Mouse (Mus musculus): ENCODE results near the gene Ssxa1. TPM values are rescaled to one million over a fixed set of nuclear protein-coding genes. Genes with fewer than 3 reads are reported as not detected.
A peak's percentile ranks its signal among the peaks of the same experiment; 100 is the strongest.
"Not testable (repeated sequence)": the region's sequence is repeated elsewhere in the genome, so short reads cannot be mapped to it uniquely, and the experiment has no call there.

Ssxa1 gene
- not detected in 2 replicates for polyA plus RNA-seq (2011; ENCODE audit: insufficient read depth, insufficient read length, low read depth, missing spikeins)

DNA sequence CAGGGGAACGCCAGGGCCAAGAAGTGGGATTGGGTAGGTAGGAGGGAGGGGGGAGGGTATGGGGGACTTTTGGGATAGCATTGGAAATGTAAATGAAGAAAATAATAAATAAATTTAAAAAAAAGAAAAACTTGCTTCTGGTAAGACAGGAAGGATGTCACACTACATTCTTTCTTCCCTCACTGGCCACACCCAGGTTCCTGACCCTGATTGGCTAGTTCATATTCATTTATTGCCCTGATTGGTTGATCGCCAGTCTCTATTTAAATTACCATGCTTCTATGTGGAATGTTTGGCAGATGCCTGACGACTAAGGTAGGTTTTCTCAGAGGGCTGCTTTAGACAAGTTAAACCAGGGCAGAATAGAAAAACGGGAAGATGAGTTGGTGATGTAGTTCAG, at the start of gene Ssxa1:
TSS of gene Ssxa1 (plus strand) at position 301 of the 400 bp plus-strand sequence.
- Histone ChIP-seq H3K27ac (ENCODE audit: insufficient read depth, low read length) (no peak within 1 kb of the TSS), H3K4me1 (ENCODE audit: control insufficient read depth, insufficient read depth, low read length) (no peaks in the 10 kb centered on the region), H3K4me3 (ENCODE audit: low read depth, low read length) (no peak within 1 kb of the TSS), H3K36me3 (ENCODE audit: control insufficient read depth, insufficient read depth, low read length, poor library complexity, severe bottlenecking) (no peaks in the 10 kb centered on the region), H3K9me3 (replicated peaks; ENCODE audit: control insufficient read depth, insufficient read depth, low read length, poor library complexity, severe bottlenecking) (no peaks in the 10 kb centered on the region), H3K9ac (ENCODE audit: low read depth, poor library complexity, severe bottlenecking) (no peak within 1 kb of the TSS), H3K27me3 (ENCODE audit: control insufficient read depth, insufficient read depth, low read length, poor library complexity, severe bottlenecking) (no peaks in the 10 kb centered on the region)
- TF ChIP-seq CTCF (IDR thresholded peaks at IDR 0.05; ENCODE audit: low read depth, low read length) (no peak), POLR2A (IDR thresholded peaks at IDR 0.05; ENCODE audit: insufficient read depth, low read length) (no peak), EP300 (IDR thresholded peaks at IDR 0.05; ENCODE audit: insufficient read depth, low read depth, low read length) (no peak)

DNA sequence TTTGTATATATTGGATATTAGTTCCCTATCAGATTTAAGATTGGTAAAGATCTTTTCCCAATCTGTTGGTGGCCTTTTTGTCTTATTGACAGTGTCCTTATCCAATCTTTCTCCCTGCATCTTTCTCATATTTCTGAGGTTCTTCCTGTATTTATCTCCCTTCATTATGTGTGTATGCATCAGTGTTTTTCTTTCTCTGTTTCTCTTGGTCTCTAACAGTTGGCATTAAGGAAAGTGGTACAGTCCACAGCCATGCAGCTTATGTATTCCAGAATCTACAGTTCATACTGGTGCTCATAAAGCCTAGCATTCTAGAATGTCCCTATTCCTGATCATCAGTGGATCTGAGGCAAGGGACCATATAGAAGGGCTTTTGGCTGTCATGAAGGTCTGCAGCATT, 47.5 kb upstream of the Ssxa1 start, which contains the start of gene Spaca5:
TSS of gene Spaca5 (plus strand) at position 301 of the 400 bp plus-strand sequence.
- Histone ChIP-seq H3K9ac (ENCODE audit: low read depth, poor library complexity, severe bottlenecking) (no peak within 1 kb of the TSS), H3K36me3 (ENCODE audit: control insufficient read depth, insufficient read depth, low read length, poor library complexity, severe bottlenecking) (no peaks in the 10 kb centered on the region), H3K27ac (ENCODE audit: insufficient read depth, low read length) (no peak within 1 kb of the TSS), H3K27me3 (ENCODE audit: control insufficient read depth, insufficient read depth, low read length, poor library complexity, severe bottlenecking) (no peaks in the 10 kb centered on the region), H3K9me3 (replicated peaks; ENCODE audit: control insufficient read depth, insufficient read depth, low read length, poor library complexity, severe bottlenecking) (no peaks in the 10 kb centered on the region), H3K4me1 (ENCODE audit: control insufficient read depth, insufficient read depth, low read length) (no peaks in the 10 kb centered on the region), H3K4me3 (ENCODE audit: low read depth, low read length) (no peak within 1 kb of the TSS)
- TF ChIP-seq EP300 (IDR thresholded peaks at IDR 0.05; ENCODE audit: insufficient read depth, low read depth, low read length) (no peak), POLR2A (IDR thresholded peaks at IDR 0.05; ENCODE audit: insufficient read depth, low read length) (no peak), CTCF (IDR thresholded peaks at IDR 0.05; ENCODE audit: low read depth, low read length) (no peak)

DNA sequence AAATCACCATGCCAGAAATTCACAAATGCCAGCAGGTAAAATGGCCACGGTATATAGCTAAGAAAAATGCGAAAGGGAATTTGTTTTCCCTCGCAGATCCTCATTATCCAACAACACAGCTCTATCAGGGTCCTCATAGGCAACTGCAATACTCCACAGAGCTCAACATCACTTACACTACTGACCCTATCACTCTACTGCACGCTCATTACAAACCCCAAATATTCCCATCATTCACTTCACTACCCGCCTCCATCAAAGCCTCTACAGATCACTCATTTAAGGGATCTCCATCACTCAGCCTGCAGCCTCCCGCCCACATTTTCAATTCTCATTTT, 27.0 kb upstream of the Ssxa1 start:
- H3K9ac ChIP-seq (ENCODE audit: low read depth, poor library complexity, severe bottlenecking): peak overlapping the region; percentile 32
- H3K4me1 ChIP-seq (ENCODE audit: control insufficient read depth, insufficient read depth, low read length): no peaks in the 10 kb centered on the region
- H3K9me3 ChIP-seq (replicated peaks; ENCODE audit: control insufficient read depth, insufficient read depth, low read length, poor library complexity, severe bottlenecking): no peaks in the 10 kb centered on the region
- H3K36me3 ChIP-seq (ENCODE audit: control insufficient read depth, insufficient read depth, low read length, poor library complexity, severe bottlenecking): no peaks in the 10 kb centered on the region
- H3K27ac ChIP-seq (ENCODE audit: insufficient read depth, low read length): no peak overlapping the region
- peak overlapping the region; percentile 63 for H3K4me3 ChIP-seq (ENCODE audit: low read depth, low read length)
- no peaks in the 10 kb centered on the region for H3K27me3 ChIP-seq (ENCODE audit: control insufficient read depth, insufficient read depth, low read length, poor library complexity, severe bottlenecking)
- no peak for TF ChIP-seq CTCF (IDR thresholded peaks at IDR 0.05; ENCODE audit: low read depth, low read length)
- TF ChIP-seq EP300 (IDR thresholded peaks at IDR 0.05; ENCODE audit: insufficient read depth, low read depth, low read length): no peak
- no peak for TF ChIP-seq POLR2A (IDR thresholded peaks at IDR 0.05; ENCODE audit: insufficient read depth, low read length)

DNA sequence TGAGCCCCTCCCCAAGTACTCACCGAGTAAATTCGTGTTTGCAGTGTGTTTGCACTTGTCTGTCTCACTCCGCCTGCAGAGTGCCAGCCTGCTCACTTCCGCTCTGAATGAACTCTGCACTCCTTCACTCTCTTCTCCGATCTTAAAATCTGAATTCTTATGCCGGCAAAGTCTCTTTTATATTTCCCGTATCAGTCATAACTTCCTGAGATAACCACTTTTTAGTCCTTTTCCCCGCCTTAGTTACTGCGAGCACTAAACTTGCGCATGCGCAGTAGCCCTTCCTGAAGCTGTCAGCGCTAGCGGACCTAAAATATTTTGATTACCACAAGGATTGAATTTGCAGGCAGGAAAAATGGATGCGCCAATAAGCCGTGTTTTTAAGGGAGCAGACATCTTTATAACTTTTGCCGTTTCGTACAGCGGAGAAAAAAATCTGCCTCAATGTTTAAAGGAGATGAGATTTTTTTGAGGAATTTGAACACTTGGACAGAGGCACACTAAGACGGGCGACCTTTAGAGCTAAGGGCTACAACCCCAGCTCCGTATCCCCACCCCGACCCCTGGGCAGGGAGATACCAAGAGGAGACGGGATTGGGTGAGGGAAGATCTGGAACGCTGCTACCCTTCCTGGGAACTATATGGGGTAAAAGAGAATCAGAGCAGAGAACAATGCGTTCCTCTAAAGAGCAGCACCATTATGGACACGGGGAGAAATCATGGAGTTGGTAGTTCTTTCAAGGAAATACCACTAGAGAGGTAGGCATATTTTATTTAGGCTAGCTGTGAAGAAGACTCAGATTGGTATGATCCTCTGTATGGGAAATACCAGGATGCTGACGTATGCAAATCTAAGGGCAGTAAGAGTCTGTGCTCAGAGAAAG, 26.4 kb upstream of the Ssxa1 start, which contains the start of gene Zfp300:
TSS of gene Zfp300 (minus strand) at position 545 of the 884 bp plus-strand sequence.
- H3K27ac ChIP-seq (ENCODE audit: insufficient read depth, low read length): no peak within 1 kb of the TSS
- no peaks in the 10 kb centered on the region for H3K9me3 ChIP-seq (replicated peaks; ENCODE audit: control insufficient read depth, insufficient read depth, low read length, poor library complexity, severe bottlenecking)
- TF ChIP-seq EP300 (IDR thresholded peaks at IDR 0.05; ENCODE audit: insufficient read depth, low read depth, low read length): no peak
- no peak for TF ChIP-seq CTCF (IDR thresholded peaks at IDR 0.05; ENCODE audit: low read depth, low read length)
- no peak for TF ChIP-seq POLR2A (IDR thresholded peaks at IDR 0.05; ENCODE audit: insufficient read depth, low read length)
- peak within 1 kb of the TSS; percentile 52 for H3K9ac ChIP-seq (ENCODE audit: low read depth, poor library complexity, severe bottlenecking)
- no peaks in the 10 kb centered on the region for H3K4me1 ChIP-seq (ENCODE audit: control insufficient read depth, insufficient read depth, low read length)
- H3K4me3 ChIP-seq (ENCODE audit: low read depth, low read length): peak within 1 kb of the TSS; percentile 63
- no peaks in the 10 kb centered on the region for H3K36me3 ChIP-seq (ENCODE audit: control insufficient read depth, insufficient read depth, low read length, poor library complexity, severe bottlenecking)
- no peaks in the 10 kb centered on the region for H3K27me3 ChIP-seq (ENCODE audit: control insufficient read depth, insufficient read depth, low read length, poor library complexity, severe bottlenecking)

DNA sequence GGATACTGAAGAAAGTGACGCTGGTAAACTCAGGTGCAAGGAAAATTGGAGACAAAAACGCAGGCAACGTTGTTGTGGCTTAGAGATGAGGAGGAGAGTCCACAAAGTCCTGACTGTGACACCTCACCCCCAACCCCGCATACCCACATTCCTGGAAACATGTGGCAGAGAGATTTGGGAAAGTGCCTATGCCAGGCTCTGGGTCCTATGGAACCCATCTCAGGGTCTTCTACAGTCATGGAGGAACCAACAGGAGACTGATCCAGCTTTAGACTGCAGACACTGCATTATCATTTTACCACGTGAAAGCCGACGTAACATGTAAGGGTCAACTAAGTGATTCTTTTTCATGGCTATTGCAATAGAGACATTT, 25.8 kb upstream of the Ssxa1 start:
- no peaks in the 10 kb centered on the region for H3K9me3 ChIP-seq (replicated peaks; ENCODE audit: control insufficient read depth, insufficient read depth, low read length, poor library complexity, severe bottlenecking)
- no peak overlapping the region for H3K4me3 ChIP-seq (ENCODE audit: low read depth, low read length)
- no peaks in the 10 kb centered on the region for H3K27me3 ChIP-seq (ENCODE audit: control insufficient read depth, insufficient read depth, low read length, poor library complexity, severe bottlenecking)
- TF ChIP-seq CTCF (IDR thresholded peaks at IDR 0.05; ENCODE audit: low read depth, low read length) (no peak), POLR2A (IDR thresholded peaks at IDR 0.05; ENCODE audit: insufficient read depth, low read length) (no peak), EP300 (IDR thresholded peaks at IDR 0.05; ENCODE audit: insufficient read depth, low read depth, low read length) (no peak)
- no peaks in the 10 kb centered on the region for H3K36me3 ChIP-seq (ENCODE audit: control insufficient read depth, insufficient read depth, low read length, poor library complexity, severe bottlenecking)
- H3K4me1 ChIP-seq (ENCODE audit: control insufficient read depth, insufficient read depth, low read length): no peaks in the 10 kb centered on the region
- H3K9ac ChIP-seq (ENCODE audit: low read depth, poor library complexity, severe bottlenecking): 0 out of 2 replicates have a peak overlapping the region, but pooled peaks have one; percentile 52
- H3K27ac ChIP-seq (ENCODE audit: insufficient read depth, low read length): no peak overlapping the region

DNA sequence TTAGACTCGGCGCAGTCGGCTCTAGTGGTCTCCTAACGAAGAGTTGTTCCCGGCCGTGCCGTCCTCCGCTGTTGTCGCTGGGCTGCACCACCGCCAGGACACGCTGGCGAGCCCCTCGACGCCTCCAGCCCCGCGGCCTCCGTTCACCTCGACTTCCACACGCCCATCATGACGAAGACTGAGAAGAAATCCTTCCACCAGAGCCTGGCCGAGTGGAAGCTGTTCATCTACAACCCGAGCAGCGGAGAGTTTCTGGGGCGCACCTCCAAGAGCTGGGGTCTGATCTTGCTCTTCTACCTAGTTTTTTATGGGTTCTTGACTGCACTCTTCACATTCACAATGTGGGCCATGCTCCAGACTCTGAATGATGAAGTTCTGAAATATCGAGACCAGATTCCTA, 31.1 kb downstream of the Ssxa1 start:
- H3K36me3 ChIP-seq (ENCODE audit: control insufficient read depth, insufficient read depth, low read length, poor library complexity, severe bottlenecking); H3K27me3 ChIP-seq (ENCODE audit: control insufficient read depth, insufficient read depth, low read length, poor library complexity, severe bottlenecking); H3K9me3 ChIP-seq (replicated peaks; ENCODE audit: control insufficient read depth, insufficient read depth, low read length, poor library complexity, severe bottlenecking); H3K4me3 ChIP-seq (ENCODE audit: low read depth, low read length); H3K4me1 ChIP-seq (ENCODE audit: control insufficient read depth, insufficient read depth, low read length); H3K9ac ChIP-seq (ENCODE audit: low read depth, poor library complexity, severe bottlenecking); H3K27ac ChIP-seq (ENCODE audit: insufficient read depth, low read length): not testable (repeated sequence)

Other genes with a start within 250 kb of the Ssxa1 start
- gene Timp1, start 245.7 kb upstream of the Ssxa1 start, polyA plus RNA-seq (2011; ENCODE audit: insufficient read depth, insufficient read length, low read depth, missing spikeins): 34.6 and 40.8 TPM in 2 replicates
- gene Syn1, start 194.8 kb upstream of the Ssxa1 start, polyA plus RNA-seq (2011; ENCODE audit: insufficient read depth, insufficient read length, low read depth, missing spikeins): 4.7 and 4.9 TPM in 2 replicates
- gene Cfp, start 184.3 kb upstream of the Ssxa1 start, polyA plus RNA-seq (2011; ENCODE audit: insufficient read depth, insufficient read length, low read depth, missing spikeins): 3.5 and 5.2 TPM in 2 replicates
- gene Elk1, start 165.2 kb upstream of the Ssxa1 start, polyA plus RNA-seq (2011; ENCODE audit: insufficient read depth, insufficient read length, low read depth, missing spikeins): 20.2 and 20.5 TPM in 2 replicates
- 33.7 and 41.9 TPM in 2 replicates for gene Uxt, start 153.8 kb upstream of the Ssxa1 start, polyA plus RNA-seq (2011; ENCODE audit: insufficient read depth, insufficient read length, low read depth, missing spikeins)
- 13.4 and 13.7 TPM in 2 replicates for gene Zfp182, start 53.5 kb upstream of the Ssxa1 start, polyA plus RNA-seq (2011; ENCODE audit: insufficient read depth, insufficient read length, low read depth, missing spikeins)
- not detected in 2 replicates for gene Spaca5, start 47.4 kb upstream of the Ssxa1 start, polyA plus RNA-seq (2011; ENCODE audit: insufficient read depth, insufficient read length, low read depth, missing spikeins)
- not detected in 2 replicates for gene Zfp300, start 26.3 kb upstream of the Ssxa1 start, polyA plus RNA-seq (2011; ENCODE audit: insufficient read depth, insufficient read length, low read depth, missing spikeins)
- gene Gm21876, start 59.8 kb downstream of the Ssxa1 start, polyA plus RNA-seq (2011; ENCODE audit: insufficient read depth, insufficient read length, low read depth, missing spikeins): not detected in 2 replicates

All from ES-Bruce4 (cell line).